Mouse (Mus musculus): ENCODE measurements around the gene Gm4491. TPM values are rescaled to one million over a fixed set of nuclear protein-coding genes. Genes with fewer than 3 reads are reported as not detected.
"Not testable (repeated sequence)": the region's sequence is repeated elsewhere in the genome, so short reads cannot be mapped to it uniquely, and the experiment has no call there.

The Gm4491 gene
- polyA plus RNA-seq, 1 experiment from 2014 or later = not detected

- no peak overlapping the region for H3K4me2 ChIP-seq (replicated peaks; ENCODE audit: low read depth, low read length)
- H3K36me3 ChIP-seq (ENCODE audit: control insufficient read depth, insufficient read depth, low read length) = no peaks in the 10 kb centered on the region
- H3K27me3 ChIP-seq (ENCODE audit: control insufficient read depth, insufficient read depth, low read length) = 0 out of 2 replicates have a peak, but pooled peaks cover 3% of the 10 kb centered on the region
- no peak overlapping the region for H3K27ac ChIP-seq (ENCODE audit: low read depth, low read length)
- 80% methylated on average over 4 of the region's 4 CpGs for WGBS
- no peak for ATAC-seq (ENCODE audit: low FRiP score, low TSS enrichment)
- no peaks in the 10 kb centered on the region for H3K4me1 ChIP-seq (ENCODE audit: control insufficient read depth, insufficient read depth, low read length)
- H3K4me3 ChIP-seq (ENCODE audit: low read length) = no peak overlapping the region
- H3K9ac ChIP-seq (ENCODE audit: low read depth, low read length) = no peak overlapping the region
- no peaks in the 10 kb centered on the region for H3K9me3 ChIP-seq (ENCODE audit: control insufficient read depth, low read length)
Observed at GRCm38 (mm10) chr14:57095855-57096254, 19.8 kb downstream of the Gm4491 start.

DNA sequence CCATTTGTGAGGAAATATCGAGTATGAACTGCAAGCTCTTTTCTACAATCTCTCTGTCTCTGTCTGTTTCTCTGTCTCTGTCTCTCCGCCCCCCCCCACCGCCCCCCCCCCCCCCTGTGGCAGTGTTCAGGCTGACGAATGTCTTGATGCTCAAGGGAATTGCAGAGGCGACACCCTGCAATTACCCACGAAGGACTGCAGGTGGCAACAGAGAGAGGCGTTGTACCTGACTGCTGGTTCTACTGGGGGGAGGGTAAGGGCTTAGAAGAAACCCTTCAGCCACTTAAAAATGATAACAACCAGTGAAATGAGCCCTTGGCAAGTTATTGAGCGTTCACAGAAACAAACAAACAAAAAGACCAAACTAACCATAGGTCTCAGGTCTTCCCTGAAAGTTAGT lies 22.7 kb downstream of the Gm4491 start:
- 12% methylated on average over 8 of the region's 8 CpGs for WGBS
- Histone ChIP-seq H3K4me1 (ENCODE audit: control insufficient read depth, insufficient read depth, low read length) (no peaks in the 10 kb centered on the region), H3K4me3 (ENCODE audit: low read length) (no peak overlapping the region), H3K27me3 (ENCODE audit: control insufficient read depth, insufficient read depth, low read length) (0 out of 2 replicates have a peak, but pooled peaks cover 3% of the 10 kb centered on the region), H3K36me3 (ENCODE audit: control insufficient read depth, insufficient read depth, low read length) (no peaks in the 10 kb centered on the region), H3K9ac (ENCODE audit: low read depth, low read length) (no peak overlapping the region), H3K27ac (ENCODE audit: low read depth, low read length) (no peak overlapping the region), H3K4me2 (replicated peaks; ENCODE audit: low read depth, low read length) (no peak overlapping the region), H3K9me3 (ENCODE audit: control insufficient read depth, low read length) (no peaks in the 10 kb centered on the region)
- ATAC-seq (ENCODE audit: low FRiP score, low TSS enrichment) = no peak

GRCm38 (mm10) chr14:57090001-57090400 lies 25.7 kb downstream of the Gm4491 start:
- 41% methylated on average over 2 of the region's 2 CpGs for WGBS
- Histone ChIP-seq H3K36me3 (ENCODE audit: control insufficient read depth, insufficient read depth, low read length) (no peaks in the 10 kb centered on the region), H3K4me1 (ENCODE audit: control insufficient read depth, insufficient read depth, low read length) (no peaks in the 10 kb centered on the region)

GRCm38 (mm10) chr14:57089107-57089506 lies 26.6 kb downstream of the Gm4491 start:
- Histone ChIP-seq H3K4me3 (ENCODE audit: low read length) (no peak overlapping the region), H3K9me3 (ENCODE audit: control insufficient read depth, low read length) (no peaks in the 10 kb centered on the region), H3K4me1 (ENCODE audit: control insufficient read depth, insufficient read depth, low read length) (peaks cover 7% of the 10 kb centered on the region), H3K9ac (ENCODE audit: low read depth, low read length) (no peak overlapping the region), H3K36me3 (ENCODE audit: control insufficient read depth, insufficient read depth, low read length) (no peaks in the 10 kb centered on the region), H3K27ac (ENCODE audit: low read depth, low read length) (no peak overlapping the region), H3K4me2 (replicated peaks; ENCODE audit: low read depth, low read length) (no peak overlapping the region), H3K27me3 (ENCODE audit: control insufficient read depth, insufficient read depth, low read length) (no peaks in the 10 kb centered on the region)
- peak; percentile 26; the same call in 1 of the 2 replicates for ATAC-seq (ENCODE audit: low FRiP score, low TSS enrichment)
- 81% methylated on average over 7 of the region's 7 CpGs for WGBS

More at GRCm38 (mm10) chr14:57090001-57090400, 25.7 kb downstream of the Gm4491 start:
- Histone ChIP-seq H3K4me2 (replicated peaks; ENCODE audit: low read depth, low read length) (no peak overlapping the region), H3K27ac (ENCODE audit: low read depth, low read length) (no peak overlapping the region), H3K9ac (ENCODE audit: low read depth, low read length) (no peak overlapping the region), H3K4me3 (ENCODE audit: low read length) (no peak overlapping the region), H3K9me3 (ENCODE audit: control insufficient read depth, low read length) (no peaks in the 10 kb centered on the region), H3K27me3 (ENCODE audit: control insufficient read depth, insufficient read depth, low read length) (no peaks in the 10 kb centered on the region)
- ATAC-seq (ENCODE audit: low FRiP score, low TSS enrichment) = no peak

DNA sequence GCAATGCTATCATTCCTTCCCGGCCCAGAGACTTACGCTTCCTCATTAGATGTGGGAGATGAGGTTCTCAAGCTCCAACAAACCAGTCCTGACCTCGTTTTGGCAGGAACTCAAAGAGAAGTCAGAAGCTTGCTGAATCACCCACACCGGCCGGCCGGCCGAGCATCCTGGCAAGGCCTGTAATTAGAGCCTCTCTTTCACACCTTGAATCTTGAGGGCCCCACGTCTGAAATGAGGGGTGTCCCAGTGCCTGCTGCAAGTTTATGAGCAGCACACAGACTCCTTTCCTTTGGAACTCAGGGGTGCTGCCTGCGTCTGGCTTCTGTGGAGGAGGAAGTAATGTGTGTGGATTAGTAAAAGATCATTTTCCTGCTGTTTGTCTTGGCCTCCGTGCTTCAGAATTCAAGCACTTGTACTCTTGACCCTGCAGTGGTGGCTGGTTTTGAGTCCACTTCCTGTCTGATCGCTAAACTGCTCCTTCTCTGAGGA lies 31.5 kb downstream of the Gm4491 start:
- WGBS = 7% methylated on average over 11 of the region's 11 CpGs
- no peak overlapping the region for H3K4me3 ChIP-seq (ENCODE audit: low read length)
- no peak overlapping the region for H3K27ac ChIP-seq (ENCODE audit: low read depth, low read length)
- peaks cover 9% of the 10 kb centered on the region for H3K4me1 ChIP-seq (ENCODE audit: control insufficient read depth, insufficient read depth, low read length)
- 0 out of 2 replicates have a peak overlapping the region, but pooled peaks have one; percentile 9 for H3K4me2 ChIP-seq (replicated peaks; ENCODE audit: low read depth, low read length)
- no peaks in the 10 kb centered on the region for H3K36me3 ChIP-seq (ENCODE audit: control insufficient read depth, insufficient read depth, low read length)
- peak; percentile 47 for ATAC-seq (ENCODE audit: low FRiP score, low TSS enrichment)
- no peak overlapping the region for H3K9ac ChIP-seq (ENCODE audit: low read depth, low read length)
- H3K9me3 ChIP-seq (ENCODE audit: control insufficient read depth, low read length) = no peaks in the 10 kb centered on the region
- H3K27me3 ChIP-seq (ENCODE audit: control insufficient read depth, insufficient read depth, low read length) = no peaks in the 10 kb centered on the region

DNA sequence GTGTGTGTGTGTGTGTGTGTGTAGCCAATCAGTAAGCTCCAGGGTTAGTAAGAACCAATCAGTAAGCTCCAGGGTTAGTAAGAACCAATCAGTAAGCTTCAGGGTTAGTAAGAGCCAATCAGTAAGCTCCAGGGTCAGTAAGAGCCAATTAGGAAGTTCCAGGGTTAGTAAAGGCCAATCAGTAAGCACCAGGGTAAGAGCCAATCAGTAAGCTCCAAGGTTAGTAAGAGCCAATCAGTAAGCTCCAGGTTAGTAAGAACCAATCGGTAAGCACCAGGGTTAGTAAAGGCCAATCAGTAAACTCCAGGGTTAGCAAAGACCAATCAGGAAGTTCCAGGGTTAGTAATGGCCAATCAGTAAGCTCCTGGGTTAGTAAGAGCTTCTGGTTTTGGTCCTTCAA lies 32.8 kb downstream of the Gm4491 start:
- no peak for ATAC-seq (ENCODE audit: low FRiP score, low TSS enrichment)
- peaks cover 9% of the 10 kb centered on the region for H3K4me1 ChIP-seq (ENCODE audit: control insufficient read depth, insufficient read depth, low read length)
- H3K27ac ChIP-seq (ENCODE audit: low read depth, low read length) = no peak overlapping the region
- no peaks in the 10 kb centered on the region for H3K27me3 ChIP-seq (ENCODE audit: control insufficient read depth, insufficient read depth, low read length)
- no peak overlapping the region for H3K4me2 ChIP-seq (replicated peaks; ENCODE audit: low read depth, low read length)
- WGBS = 96% methylated on average over 1 of the region's 1 CpGs
- H3K4me3 ChIP-seq (ENCODE audit: low read length) = no peak overlapping the region
- no peaks in the 10 kb centered on the region for H3K9me3 ChIP-seq (ENCODE audit: control insufficient read depth, low read length)
- H3K9ac ChIP-seq (ENCODE audit: low read depth, low read length) = no peak overlapping the region
- H3K36me3 ChIP-seq (ENCODE audit: control insufficient read depth, insufficient read depth, low read length) = no peaks in the 10 kb centered on the region

DNA sequence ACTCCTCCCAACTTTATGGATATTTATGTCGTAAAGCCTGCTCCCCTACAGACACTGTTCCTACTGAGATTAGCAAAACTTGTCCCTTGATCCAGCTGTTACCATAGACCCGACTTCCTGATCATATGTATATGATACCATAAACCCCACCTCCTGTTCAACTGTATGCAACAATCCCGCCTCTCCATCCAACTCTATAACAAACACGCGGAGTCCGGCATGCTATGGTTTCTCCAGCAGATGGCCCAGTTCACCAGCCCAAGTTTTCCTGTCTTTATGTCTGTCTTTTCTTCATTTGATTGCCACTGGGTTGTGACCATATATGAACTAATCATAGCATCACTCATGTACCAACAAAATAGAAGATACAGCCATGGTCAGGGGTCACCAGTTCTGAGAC lies 40.1 kb downstream of the Gm4491 start:
- H3K9me3 ChIP-seq (ENCODE audit: control insufficient read depth, low read length) = no peaks in the 10 kb centered on the region
- H3K27me3 ChIP-seq (ENCODE audit: control insufficient read depth, insufficient read depth, low read length) = no peaks in the 10 kb centered on the region
- no peak overlapping the region for H3K4me3 ChIP-seq (ENCODE audit: low read length)
- no peak overlapping the region for H3K4me2 ChIP-seq (replicated peaks; ENCODE audit: low read depth, low read length)
- no peaks in the 10 kb centered on the region for H3K36me3 ChIP-seq (ENCODE audit: control insufficient read depth, insufficient read depth, low read length)
- no peaks in the 10 kb centered on the region for H3K4me1 ChIP-seq (ENCODE audit: control insufficient read depth, insufficient read depth, low read length)
- whole genome bisulfite sequencing = 85% methylated on average over 6 of the region's 6 CpGs
- H3K27ac ChIP-seq (ENCODE audit: low read depth, low read length) = no peak overlapping the region
- no peak overlapping the region for H3K9ac ChIP-seq (ENCODE audit: low read depth, low read length)
- no peak for ATAC-seq (ENCODE audit: low FRiP score, low TSS enrichment)

GRCm38 (mm10) chr14:57069906-57070305 lies 45.8 kb downstream of the Gm4491 start:
- H3K27me3 ChIP-seq (ENCODE audit: control insufficient read depth, insufficient read depth, low read length); H3K27ac ChIP-seq (ENCODE audit: low read depth, low read length); H3K9ac ChIP-seq (ENCODE audit: low read depth, low read length); H3K4me3 ChIP-seq (ENCODE audit: low read length); H3K4me1 ChIP-seq (ENCODE audit: control insufficient read depth, insufficient read depth, low read length); H3K36me3 ChIP-seq (ENCODE audit: control insufficient read depth, insufficient read depth, low read length); H3K4me2 ChIP-seq (replicated peaks; ENCODE audit: low read depth, low read length); ATAC-seq (ENCODE audit: low FRiP score, low TSS enrichment); H3K9me3 ChIP-seq (ENCODE audit: control insufficient read depth, low read length): not testable (repeated sequence)
- WGBS = 3% methylated on average over 2 of the region's 2 CpGs

DNA sequence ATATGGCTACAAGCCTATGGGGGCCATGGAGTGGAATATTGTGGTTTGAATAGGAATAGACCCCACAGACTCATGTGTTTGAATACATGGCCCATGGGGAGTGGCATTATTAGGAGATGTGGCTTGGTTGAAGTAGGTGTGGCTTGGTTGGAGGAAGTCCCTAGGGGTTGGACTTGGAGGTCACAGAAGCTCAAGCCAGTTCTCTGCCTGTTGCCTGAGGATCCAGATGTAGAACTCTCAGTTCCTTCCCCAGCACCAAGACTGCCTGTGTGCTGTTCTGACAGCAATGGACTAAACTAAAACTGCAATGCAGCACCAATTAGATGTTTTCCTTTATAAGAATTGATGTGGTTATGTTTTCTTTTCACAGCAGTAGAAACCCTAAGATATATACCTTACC lies 49.6 kb downstream of the Gm4491 start:
- no peaks in the 10 kb centered on the region for H3K4me1 ChIP-seq (ENCODE audit: control insufficient read depth, insufficient read depth, low read length)
- no peaks in the 10 kb centered on the region for H3K9me3 ChIP-seq (ENCODE audit: control insufficient read depth, low read length)
- no peaks in the 10 kb centered on the region for H3K36me3 ChIP-seq (ENCODE audit: control insufficient read depth, insufficient read depth, low read length)
- H3K27me3 ChIP-seq (ENCODE audit: control insufficient read depth, insufficient read depth, low read length) = no peaks in the 10 kb centered on the region
- no peak overlapping the region for H3K9ac ChIP-seq (ENCODE audit: low read depth, low read length)
- H3K4me3 ChIP-seq (ENCODE audit: low read length) = no peak overlapping the region
- no peak overlapping the region for H3K4me2 ChIP-seq (replicated peaks; ENCODE audit: low read depth, low read length)
- H3K27ac ChIP-seq (ENCODE audit: low read depth, low read length) = no peak overlapping the region
- no peak for ATAC-seq (ENCODE audit: low FRiP score, low TSS enrichment)

Data from kidney, embryonic 14.5 days (tissue).